Mouse (Mus musculus) heart, postnatal 14 days (tissue): Measurements from ENCODE around the gene Ubash3b. TPM values are rescaled to one million over a fixed set of nuclear protein-coding genes. Genes with fewer than 3 reads are reported as not detected.
A peak's percentile ranks its signal among the peaks of the same experiment; 100 is the strongest.

Experiments
- DNase-seq, 2 experiments: peaks; one replicate each; pipeline ENCODE4 v3.0.0; 2021 to 2022
- intact Hi-C: fragments of 180-260 bp; cut with DNase I; formaldehyde crosslinking; loops from one replicate; pipeline ENCODE4 v1.15.1; 2025
- total RNA-seq, 2 experiments: library from RNA; stranded (reverse); gene quantifications; 2 replicates each; pipeline ENCODE4 v1.2.3; 2021

Gene Ubash3b
- total RNA-seq, 2 experiments from 2014 or later: 1.7 to 1.8 TPM

DNA sequence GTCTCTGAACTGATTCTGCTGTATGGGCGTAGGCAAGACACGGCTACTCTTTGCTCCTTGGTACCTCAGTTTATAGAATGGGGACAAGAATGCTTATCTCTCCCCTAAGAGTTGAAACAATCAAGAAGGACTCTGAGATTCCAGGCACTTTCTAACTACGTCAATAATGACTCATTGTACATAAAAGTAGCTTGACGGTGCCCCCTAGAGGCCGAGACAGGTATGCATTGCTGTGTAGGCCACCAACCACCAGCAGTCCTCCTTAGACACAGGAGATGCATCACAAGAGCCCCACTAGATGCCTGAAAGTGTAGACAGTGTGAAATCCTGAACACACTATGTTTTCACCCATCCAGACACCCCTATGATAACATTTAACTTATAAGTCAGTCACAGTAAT, 133.0 kb downstream of the Ubash3b start:
- intact Hi-C loops: loop anchor here (5.0 kb wide), 2 partner anchors 36 to 191 kb away; no protein-coding TSS in a partner anchor

DNA sequence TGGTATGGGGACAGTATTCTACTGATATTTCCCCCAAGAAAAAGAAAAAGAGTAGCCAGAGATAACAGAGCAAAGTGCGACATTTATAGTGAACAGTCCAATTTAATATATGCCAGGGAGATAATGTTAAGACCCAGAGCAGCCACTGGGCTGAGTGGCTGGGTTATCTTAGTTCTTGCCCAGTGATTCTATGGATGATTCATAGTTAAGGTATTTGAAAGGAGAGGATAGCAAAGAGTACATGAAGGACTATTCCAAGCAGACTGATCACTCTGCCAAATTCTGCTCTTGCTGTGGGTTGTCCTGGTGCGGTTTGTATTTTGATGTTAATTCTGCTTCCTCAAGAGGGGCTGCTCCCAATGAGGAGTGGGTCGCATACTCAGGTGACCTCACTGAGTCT, 139.8 kb downstream of the Ubash3b start:
- intact Hi-C loops: no loop called here
- no peak for DNase-seq

More for the DNA sequence above, 133.0 kb downstream of the Ubash3b start:
- DNase-seq: peak; percentile 37 to 52

GRCm38 (mm10) chr9:41020486-41020885, 141.0 kb downstream of the Ubash3b start:
- DNase-seq: no peak
- intact Hi-C loops: no loop called here

DNA sequence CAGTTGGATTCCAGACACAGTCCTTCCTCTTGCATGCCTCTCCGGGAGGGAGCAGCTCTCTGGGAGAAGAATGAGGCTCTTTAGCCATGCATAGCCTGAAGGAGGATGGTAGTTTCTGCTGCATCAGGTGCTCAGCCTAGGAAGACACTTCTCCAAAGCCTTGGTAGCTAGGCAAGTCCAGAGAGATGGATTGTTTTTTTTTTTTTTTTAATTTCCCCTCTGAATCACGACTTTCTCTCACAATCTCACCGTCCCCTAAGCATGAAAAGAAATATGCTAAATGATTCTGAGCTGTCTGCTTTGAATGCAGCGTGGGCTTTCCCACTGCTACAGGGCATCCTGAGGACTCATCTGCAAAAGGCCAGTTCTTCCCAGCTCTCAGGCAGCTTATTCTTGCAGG, 147.0 kb downstream of the Ubash3b start:
- intact Hi-C loops: no loop called here
- DNase-seq: no peak

GRCm38 (mm10) chr9:41012456-41012855, 149.0 kb downstream of the Ubash3b start:
- DNase-seq: no peak
- intact Hi-C loops: no loop called here

DNA sequence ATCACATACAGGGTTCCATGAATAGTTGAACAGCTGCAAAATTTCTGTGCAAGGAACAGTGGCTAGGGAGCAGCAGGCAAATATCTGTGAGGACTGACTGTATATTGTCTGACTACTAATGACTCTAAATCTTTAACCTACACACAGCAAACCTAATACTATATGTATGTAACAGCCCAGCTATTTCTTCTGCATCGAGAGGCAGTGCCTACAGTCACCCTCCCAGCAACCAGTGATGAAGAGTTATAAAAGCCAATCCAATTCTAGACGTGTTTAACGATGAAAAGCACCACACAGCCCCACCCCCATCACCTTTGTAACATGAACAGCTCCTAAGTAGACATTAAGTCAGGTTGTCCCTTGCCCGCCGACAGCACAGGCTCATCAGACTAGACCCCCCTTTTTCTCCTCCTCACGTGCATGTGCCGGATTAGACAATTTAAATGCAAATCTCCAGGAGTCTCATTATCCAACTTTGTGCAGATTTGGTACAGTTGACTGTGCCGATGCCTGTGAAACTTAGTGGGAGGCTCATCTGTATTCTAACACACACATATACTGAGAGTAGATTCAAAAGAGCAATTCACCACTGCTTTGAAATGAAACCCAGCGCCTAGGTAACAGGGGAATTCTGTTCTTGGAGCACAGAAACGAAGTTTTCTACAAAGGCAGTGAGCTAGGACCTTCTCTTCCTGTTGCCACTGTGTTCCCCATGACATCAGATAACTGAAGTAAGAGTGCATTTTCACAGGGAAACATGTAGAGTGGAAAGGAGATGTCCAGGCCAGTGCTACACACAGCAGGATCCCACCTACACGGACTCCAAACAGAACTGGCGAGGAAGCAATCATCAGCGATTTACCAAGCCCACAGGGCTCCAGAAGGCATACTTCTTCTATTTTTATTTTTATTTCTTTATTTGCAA, 149.7 kb downstream of the Ubash3b start:
- DNase-seq: no peak
- intact Hi-C loops: no loop called here

GRCm38 (mm10) chr9:41007785-41008184, 153.7 kb downstream of the Ubash3b start:
- intact Hi-C loops: no loop called here
- no peak for DNase-seq

DNA sequence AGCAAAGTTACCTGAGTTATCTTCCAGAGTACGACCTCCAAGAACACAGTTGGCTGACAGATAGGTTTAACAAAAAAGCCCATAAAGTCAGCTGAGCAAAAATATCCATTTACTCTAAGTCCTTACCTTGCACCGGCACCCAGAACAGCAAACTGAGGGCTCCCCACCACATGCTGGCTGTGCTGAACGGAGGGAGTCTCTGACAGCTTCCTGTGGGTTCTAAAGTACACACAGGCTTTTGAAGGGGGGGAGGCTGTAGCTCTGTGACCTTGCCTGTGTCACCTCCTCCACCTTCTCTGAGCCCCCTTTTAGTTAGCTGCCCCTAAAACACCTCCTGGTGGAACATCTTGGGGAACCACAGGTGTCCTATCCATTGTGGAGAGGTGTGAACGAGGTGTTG, 157.1 kb downstream of the Ubash3b start, which contains the start of gene Crtam:
Gene Crtam, minus strand, starts transcription at position 214 of the 400 bp plus-strand sequence.
- no peak for DNase-seq
- intact Hi-C loops: no loop called here

DNA sequence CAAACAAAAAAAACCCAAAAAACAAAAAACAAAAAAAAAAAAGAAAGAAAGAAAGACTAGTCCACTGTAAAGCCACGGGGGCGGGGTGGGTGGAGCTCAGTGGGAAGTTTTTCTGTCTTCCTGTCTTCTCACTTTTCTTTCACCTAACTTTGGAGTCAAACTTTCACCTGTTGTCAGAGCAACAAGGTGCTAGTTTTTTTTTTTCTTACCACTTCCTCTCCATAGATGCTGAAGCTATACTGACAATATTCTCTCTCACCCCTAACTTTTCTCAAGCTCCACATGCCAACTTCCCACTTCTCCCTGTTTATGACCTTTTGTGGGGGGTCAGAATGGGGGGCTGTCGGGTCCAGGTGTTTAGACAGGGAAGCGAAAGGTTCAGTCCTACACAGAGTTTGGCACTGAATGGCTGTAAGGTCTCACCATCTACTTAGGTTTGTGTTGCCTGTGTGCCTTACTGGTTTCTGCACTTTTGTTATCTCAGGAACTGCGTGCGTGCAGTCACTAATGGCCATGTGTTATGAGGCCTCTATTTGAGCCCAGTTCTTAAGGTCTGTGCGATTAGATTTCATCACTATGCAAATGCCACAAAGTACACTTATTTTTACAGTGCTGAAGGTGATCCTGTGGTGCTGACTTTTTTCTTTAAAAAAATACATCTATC, 164.2 kb downstream of the Ubash3b start:
- intact Hi-C loops: no loop called here
- DNase-seq: no peak

DNA sequence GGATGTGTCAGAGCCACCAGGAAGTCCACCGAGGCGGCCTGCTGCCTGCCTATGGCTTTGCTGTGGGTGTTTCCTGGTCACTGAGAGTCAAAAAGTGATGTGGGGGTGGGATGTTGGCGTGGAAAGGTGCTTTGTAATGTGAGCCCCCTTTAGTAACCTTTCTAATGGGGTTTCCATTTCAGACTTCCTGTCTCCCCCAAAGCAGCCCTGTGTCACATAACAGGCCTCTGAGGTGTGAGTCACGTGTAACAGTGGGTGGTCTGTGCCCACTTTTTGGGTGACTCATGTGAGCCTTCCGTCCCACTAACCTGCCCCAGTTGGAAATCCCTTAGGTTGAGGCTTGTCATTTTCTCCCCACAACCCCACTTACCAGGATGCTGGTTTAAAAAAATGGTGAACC, 167.4 kb downstream of the Ubash3b start:
- intact Hi-C loops: loop anchor here (5.0 kb wide), 1 partner anchor 33 kb away; no protein-coding TSS in a partner anchor
- DNase-seq: no peak

DNA sequence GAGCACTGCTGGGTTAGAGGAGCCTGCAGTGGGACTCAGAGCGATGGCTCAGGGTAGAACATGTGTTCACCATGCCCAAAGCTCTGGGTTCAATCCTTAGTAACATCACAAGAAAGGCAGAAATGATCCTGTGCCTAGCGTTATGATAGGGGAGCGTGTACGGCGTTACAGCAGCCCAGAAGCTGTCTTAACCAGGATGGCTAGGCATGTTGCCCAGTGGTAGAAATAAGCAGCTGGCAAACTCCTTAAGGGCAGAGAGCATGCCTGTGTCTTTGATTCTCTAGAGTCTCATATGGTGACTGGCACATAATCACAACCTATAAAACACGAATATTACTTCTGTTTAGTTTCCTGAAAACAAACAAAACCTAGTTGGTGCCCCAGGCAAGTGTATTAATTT, 170.0 kb downstream of the Ubash3b start:
- intact Hi-C loops: loop anchor here (5.0 kb wide), 1 partner anchor 36 kb away; no protein-coding TSS in a partner anchor
- no peak for DNase-seq

DNA sequence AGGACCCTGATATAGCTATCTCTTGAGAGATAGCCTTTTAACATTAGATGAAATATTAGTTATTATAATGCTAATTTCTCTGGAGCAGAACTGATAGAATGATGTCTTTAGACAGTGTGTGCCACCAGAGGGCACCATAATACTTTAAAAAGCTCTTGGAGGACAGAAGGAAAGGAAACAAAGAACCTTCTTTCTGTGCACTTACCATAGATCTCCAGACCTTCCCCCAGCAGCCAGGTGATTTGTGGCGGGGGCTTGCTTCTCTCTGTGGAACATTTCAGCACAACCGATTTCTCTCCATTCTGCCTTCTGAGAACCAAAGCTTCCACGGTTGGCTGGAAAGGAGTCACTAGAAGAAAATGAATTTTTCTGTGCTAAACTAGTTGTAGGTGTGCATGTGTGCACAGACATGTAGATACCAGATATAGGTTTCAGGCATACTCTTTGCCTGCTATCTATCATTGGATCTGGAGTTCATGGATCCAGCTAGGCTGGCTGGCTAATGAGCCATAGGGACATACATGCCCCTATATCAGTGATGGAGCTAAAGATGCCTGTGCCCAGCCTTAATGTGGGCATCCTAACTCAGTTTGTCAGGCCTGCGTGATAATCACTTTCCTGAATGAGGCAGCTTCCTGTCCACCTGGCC, 171.4 kb downstream of the Ubash3b start:
- peak; percentile 34 to 73 for DNase-seq
- intact Hi-C loops: loop anchor here (1.0 to 5.0 kb wide), 2 partner anchors 37 to 201 kb away; no protein-coding TSS in a partner anchor

DNA sequence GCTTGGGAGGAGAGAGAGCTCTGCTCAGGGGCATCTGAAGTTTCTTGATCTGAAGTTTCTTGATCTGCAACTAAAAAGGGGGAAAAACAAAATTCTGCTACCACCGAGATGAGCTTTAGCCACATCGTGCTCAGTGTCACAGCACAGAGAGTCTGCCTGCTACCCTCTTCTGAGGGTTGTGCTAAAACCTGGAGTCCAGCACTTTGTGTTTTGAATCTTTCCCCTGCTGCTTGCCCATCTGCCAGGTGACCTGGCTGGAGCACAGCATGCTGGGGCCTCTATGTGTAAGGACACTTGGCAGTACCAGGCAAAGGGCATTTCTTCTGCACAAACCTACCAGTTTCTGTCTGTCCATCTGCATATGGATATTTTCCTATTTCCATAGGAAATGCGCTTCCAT, 177.2 kb downstream of the Ubash3b start:
- DNase-seq: no peak
- intact Hi-C loops: no loop called here

GRCm38 (mm10) chr9:40983758-40984157, 177.7 kb downstream of the Ubash3b start:
- DNase-seq: no peak
- intact Hi-C loops: loop anchor here (2.0 kb wide), 1 partner anchor 149 kb away; no protein-coding TSS in a partner anchor

- intact Hi-C loops: loop anchor here (2.0 kb wide), 1 partner anchor 148 kb away; no protein-coding TSS in a partner anchor
- DNase-seq: peak; percentile 17 to 26
Observed at GRCm38 (mm10) chr9:40982480-40982879, 179.0 kb downstream of the Ubash3b start.

DNA sequence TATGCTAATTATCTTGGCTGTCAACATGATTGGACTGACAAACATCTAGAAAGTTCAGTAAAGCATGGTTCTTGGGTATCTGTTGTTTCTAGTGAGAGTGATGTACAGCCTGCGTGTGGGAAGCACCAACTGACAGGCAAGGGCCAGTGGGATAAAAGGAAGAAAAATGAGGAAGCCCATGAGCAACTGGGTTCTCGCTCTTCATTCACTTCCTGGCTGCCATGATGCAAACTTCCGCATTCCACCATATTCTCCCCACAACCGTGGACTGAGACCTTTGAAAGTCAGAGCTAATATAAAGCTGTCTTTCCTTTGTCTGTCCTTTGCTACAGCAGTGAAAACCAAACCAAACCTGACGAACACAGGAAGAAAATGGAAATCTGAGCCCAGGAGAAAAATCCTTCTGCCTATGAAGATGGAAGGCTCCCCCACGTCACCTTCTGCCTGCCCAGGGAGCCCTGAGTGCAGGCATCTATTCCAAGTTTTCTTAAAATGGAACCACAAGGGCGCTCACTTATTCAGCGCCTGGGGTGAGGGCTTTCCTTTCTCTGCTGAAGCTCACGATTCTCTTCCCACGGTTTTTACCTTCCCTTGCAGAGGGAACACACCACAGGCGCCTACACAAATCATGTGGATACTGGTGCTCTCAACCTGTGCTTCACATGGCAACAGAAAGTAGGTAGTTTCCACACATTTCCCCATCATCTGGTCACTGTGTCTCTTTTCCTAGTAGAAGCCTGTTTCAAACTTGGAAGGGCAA, 187.3 kb downstream of the Ubash3b start:
- no peak for DNase-seq
- intact Hi-C loops: no loop called here

- intact Hi-C loops: no loop called here
- no peak for DNase-seq
Observed at GRCm38 (mm10) chr9:40964418-40964714, 197.1 kb downstream of the Ubash3b start.

DNA sequence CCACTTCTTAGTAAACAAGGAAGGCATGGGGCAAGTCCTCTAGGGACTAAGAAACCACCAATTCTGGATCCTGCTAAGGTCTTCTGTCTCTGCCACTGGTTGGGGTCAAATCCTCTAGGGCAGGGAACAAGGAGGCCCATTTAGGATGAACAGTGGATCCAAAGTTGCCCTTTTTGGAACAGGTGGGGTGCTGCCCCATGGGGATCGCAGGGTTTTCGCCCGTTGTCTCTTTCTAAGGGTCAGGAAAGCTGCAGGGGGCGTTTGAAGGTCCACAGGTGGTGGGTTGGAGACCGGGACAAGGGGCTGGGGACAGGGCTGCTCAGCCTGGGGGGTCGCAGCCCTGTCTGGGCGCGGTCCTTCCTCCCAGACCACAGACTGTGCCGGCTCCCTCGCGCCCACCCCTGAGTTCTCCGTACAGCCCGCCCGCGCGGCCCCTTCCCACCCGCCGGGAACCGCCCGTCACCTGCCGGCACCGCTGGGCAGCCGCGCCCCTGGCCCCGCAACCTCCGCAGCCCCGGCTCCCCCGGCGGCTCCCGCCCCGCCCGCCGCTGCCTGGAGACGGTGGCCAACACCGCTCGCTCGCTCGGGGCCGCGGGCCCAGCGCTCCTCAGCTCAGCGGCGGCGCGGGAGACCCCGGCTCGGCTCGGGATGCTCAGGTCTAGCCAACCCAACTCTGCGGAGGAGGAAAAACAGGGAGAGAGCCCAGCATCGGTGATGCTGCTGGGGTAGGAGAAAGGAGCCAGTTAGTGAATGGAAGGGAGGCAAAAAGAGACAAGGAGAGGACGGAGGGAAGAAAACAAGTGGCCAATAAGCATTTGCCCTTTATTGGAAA, 197.7 kb downstream of the Ubash3b start, which contains the start of gene Jhy:
Gene Jhy, minus strand, starts transcription at position 533 of the 832 bp plus-strand sequence.
- DNase-seq: no peak
- intact Hi-C loops: no loop called here

- intact Hi-C loops: no loop called here
- DNase-seq: no peak
Observed at GRCm38 (mm10) chr9:40961401-40961800, 200.1 kb downstream of the Ubash3b start.
